Mouse (Mus musculus): ENCODE measurements around the gene Ip6k2.

DNA sequence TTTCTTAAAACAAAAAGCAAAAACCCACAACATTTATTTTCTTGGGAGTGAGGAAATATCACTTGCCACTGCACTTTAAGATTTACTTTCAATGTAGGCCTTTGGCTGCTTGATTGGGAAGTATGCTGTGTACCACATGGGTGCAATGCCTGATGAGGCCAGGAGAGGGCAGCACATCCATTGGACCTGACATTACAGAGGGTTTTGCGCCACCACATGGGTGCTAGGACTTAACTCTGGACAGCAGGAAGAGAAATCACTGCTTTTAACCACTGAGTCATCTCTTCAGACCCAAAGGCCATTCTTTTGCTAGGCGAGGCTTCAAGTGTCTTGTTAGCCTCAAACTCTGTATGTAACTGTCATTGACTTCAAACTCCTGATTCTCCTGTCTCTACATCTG, 23.8 kb upstream of the Ip6k2 start:
- TF ChIP-seq POLR2A (IDR thresholded peaks at IDR 0.05; ENCODE audit: insufficient read depth, low read depth, low read length) (no peak), CTCF (IDR thresholded peaks at IDR 0.05; ENCODE audit: insufficient read depth, low read depth, low read length) (no peak)
